Mouse (Mus musculus) A20 (cell line): ENCODE results near the gene Kcnip2.
"Not testable (repeated sequence)": the region's sequence is repeated elsewhere in the genome, so short reads cannot be mapped to it uniquely, and the experiment has no call there.

Experiments used
- DNase-seq: peaks from one replicate; pipeline ENCODE4 v3.0.0-alpha.2; 2011; ENCODE audit warnings: low read depth, low spot score

The Kcnip2 gene

GRCm38 (mm10) chr19:45812115-45812514, 3.7 kb downstream of the Kcnip2 start:
- DNase-seq, result peak; percentile 87

- no peak for DNase-seq
Observed at GRCm38 (mm10) chr19:45811028-45811674, 4.7 kb downstream of the Kcnip2 start.

- no peak for DNase-seq
Observed at GRCm38 (mm10) chr19:45807732-45808131, 8.1 kb downstream of the Kcnip2 start.

GRCm38 (mm10) chr19:45805817-45806216, 10.0 kb downstream of the Kcnip2 start:
- DNase-seq, result not testable (repeated sequence)

- DNase-seq, result peak; percentile 59
Observed at GRCm38 (mm10) chr19:45804593-45805368, 11.1 kb downstream of the Kcnip2 start.

GRCm38 (mm10) chr19:45803408-45803807, 12.5 kb downstream of the Kcnip2 start:
- DNase-seq, result no peak

- DNase-seq, result no peak
Observed at GRCm38 (mm10) chr19:45802702-45803101, 13.2 kb downstream of the Kcnip2 start.

- no peak for DNase-seq
Observed at GRCm38 (mm10) chr19:45796879-45797278, 19.0 kb downstream of the Kcnip2 start.

GRCm38 (mm10) chr19:45796061-45796556, 19.8 kb downstream of the Kcnip2 start:
- no peak for DNase-seq

- DNase-seq, result no peak
Observed at GRCm38 (mm10) chr19:45795406-45795944, 20.4 kb downstream of the Kcnip2 start.

- DNase-seq, result no peak
Observed at GRCm38 (mm10) chr19:45794718-45795117, 21.1 kb downstream of the Kcnip2 start.

- no peak for DNase-seq
Observed at GRCm38 (mm10) chr19:45792404-45792803, 23.5 kb downstream of the Kcnip2 start.

- DNase-seq, result peak; percentile 82
Observed at GRCm38 (mm10) chr19:45789888-45790874, 25.7 kb downstream of the Kcnip2 start.

- no peak for DNase-seq
Observed at GRCm38 (mm10) chr19:45789365-45789764, 26.5 kb downstream of the Kcnip2 start.

- no peak for DNase-seq
Observed at GRCm38 (mm10) chr19:45788337-45788736, 27.5 kb downstream of the Kcnip2 start.

GRCm38 (mm10) chr19:45787450-45787849, 28.4 kb downstream of the Kcnip2 start:
- no peak for DNase-seq

GRCm38 (mm10) chr19:45785470-45785869, 30.4 kb downstream of the Kcnip2 start:
- DNase-seq, result no peak

- DNase-seq, result no peak
Observed at GRCm38 (mm10) chr19:45783933-45784576, 31.8 kb downstream of the Kcnip2 start.

GRCm38 (mm10) chr19:45783181-45783932, 32.5 kb downstream of the Kcnip2 start, which contains the start of gene Mgea5:
Mgea5 (minus strand) TSS chr19:45783837.
- peak; percentile 99 for DNase-seq
